Mouse (Mus musculus) kidney, adult 2 months (tissue): Measurements from ENCODE around the gene Nup54.

Source experiments
- CTCF ChIP-seq: fragments of 200-500 bp; conservative IDR thresholded peaks from 2 replicates; pipeline ENCODE4 v1.5.1; 2011; ENCODE audit warnings: low read depth, mild to moderate bottlenecking, control low read depth, low read length, moderate library complexity, mixed read lengths; ENCODE audit not compliant: insufficient read depth, insufficient read length
- POLR2A ChIP-seq: fragments of 200-500 bp; IDR thresholded peaks from one replicate; pipeline ENCODE4 v1.6.1; 2011; ENCODE audit warnings: low read depth, low read length, control low read depth

- TF ChIP-seq POLR2A (no peak), CTCF (no peak)
These were observed 68.5 kb downstream of the Nup54 start for GRCm38 (mm10) chr5:92366565-92366964.
